Mouse (Mus musculus) CH12.LX (cell line): ENCODE data around the gene Hspa1l. TPM values are rescaled to one million over a fixed set of nuclear protein-coding genes. Genes with fewer than 3 reads are reported as not detected.
"Not testable (repeated sequence)": the region's sequence is repeated elsewhere in the genome, so short reads cannot be mapped to it uniquely, and the experiment has no call there.

Source experiments
- DNase-seq: peaks from one replicate; pipeline ENCODE4 v3.0.0-alpha.2; 2013; ENCODE audit errors: extremely low read depth
- H3K27ac ChIP-seq: 2 replicates; pipeline ENCODE4 v1.5.1; 2012; ENCODE audit warnings: low read depth, mild to moderate bottlenecking, control low read depth, moderate library complexity; ENCODE audit not compliant: insufficient read depth
- H3K27me3 ChIP-seq: replicated peaks from 2 replicates; pipeline ENCODE3; 2012; ENCODE audit warnings: inconsistent platforms
- H3K36me3 ChIP-seq, 2 experiments: replicated peaks in 1 of 2; 2 replicates each; pipeline versions ENCODE3 to v1.6.1; 2012; ENCODE audit warnings: inconsistent platforms in 1 of 2, low read length in 1 of 2, mild to moderate bottlenecking in 1 of 2, mixed read lengths in 1 of 2, moderate library complexity in 1 of 2; ENCODE audit not compliant: control insufficient read depth in 1 of 2, insufficient read depth in 1 of 2
- H3K4me1 ChIP-seq, 2 experiments: 2 replicates each; pipeline ENCODE4 v1.6.1; 2012; ENCODE audit warnings: inconsistent platforms in 1 of 2, moderate library complexity in 1 of 2; ENCODE audit not compliant: insufficient read depth in 2 of 2, control insufficient read depth in 1 of 2
- H3K4me2 ChIP-seq: 2 replicates; pipeline ENCODE4 v1.6.1; 2012; ENCODE audit warnings: low read depth, mild to moderate bottlenecking, control low read depth; ENCODE audit not compliant: poor library complexity, insufficient read depth, severe bottlenecking
- H3K4me3 ChIP-seq, 3 experiments: fragments of 150-350 bp in 1 of 3; sonication (generic) in 1 of 3; replicated peaks in 1 of 3; 2 replicates each; pipeline versions ENCODE3 to v1.5.1; 2011 to 2012; ENCODE audit warnings: low read depth in 2 of 3, low read length in 2 of 3, mild to moderate bottlenecking in 2 of 3, moderate library complexity in 2 of 3, control low read depth in 1 of 3, improper control_type of control experiment in 1 of 3, inconsistent platforms in 1 of 3, mixed read lengths in 1 of 3; ENCODE audit not compliant: poor library complexity in 1 of 3
- H3K79me2 ChIP-seq: replicated peaks from 2 replicates; pipeline ENCODE4 v1.6.1; 2012; ENCODE audit warnings: mild to moderate bottlenecking, moderate library complexity; ENCODE audit not compliant: control insufficient read depth, poor library complexity, insufficient read depth, severe bottlenecking; ENCODE audit errors: extremely low read depth
- H3K9ac ChIP-seq: 2 replicates; pipeline ENCODE4 v1.6.1; 2012; ENCODE audit warnings: low read depth, mild to moderate bottlenecking, control low read depth, moderate library complexity; ENCODE audit not compliant: insufficient read depth
- H3K9me3 ChIP-seq: replicated peaks from 2 replicates; pipeline ENCODE3; 2012; ENCODE audit warnings: low read length, inconsistent platforms, mixed read lengths
- CHD1 ChIP-seq: IDR thresholded peaks from 2 replicates; pipeline ENCODE4 v1.6.1; 2012; ENCODE audit warnings: low read depth, low read length, improper control_type of control experiment, inconsistent platforms
- EP300 ChIP-seq: IDR thresholded peaks from 2 replicates; pipeline ENCODE4 v1.6.1; 2011; ENCODE audit warnings: low read length, improper control_type of control experiment
- GABPA ChIP-seq: IDR thresholded peaks from 2 replicates; pipeline ENCODE4 v1.6.1; 2012; ENCODE audit warnings: low read depth, low read length, improper control_type of control experiment, inconsistent platforms; ENCODE audit not compliant: insufficient replicate concordance
- JUN ChIP-seq: IDR thresholded peaks from 2 replicates; pipeline ENCODE4 v1.6.1; 2011; ENCODE audit warnings: low read depth, mild to moderate bottlenecking, low read length, improper control_type of control experiment, moderate library complexity; ENCODE audit not compliant: insufficient read depth
- JUND ChIP-seq: conservative IDR thresholded peaks from 2 replicates; pipeline ENCODE4 v1.6.1; 2011; ENCODE audit warnings: low read depth, low read length, improper control_type of control experiment
- MAFK ChIP-seq: IDR thresholded peaks from 2 replicates; pipeline ENCODE4 v1.6.1; 2011; ENCODE audit warnings: low read length, improper control_type of control experiment; ENCODE audit not compliant: insufficient replicate concordance
- NRF1 ChIP-seq: IDR thresholded peaks from 2 replicates; pipeline ENCODE4 v1.6.1; 2014; ENCODE audit warnings: low read depth, mild to moderate bottlenecking, inconsistent platforms, low read length, improper control_type of control experiment, moderate library complexity
- PAX5 ChIP-seq: IDR thresholded peaks from 2 replicates; pipeline ENCODE4 v1.6.1; 2012; ENCODE audit warnings: low read length, inconsistent platforms, mixed read lengths
- POLR2AphosphoS2 ChIP-seq: IDR thresholded peaks from 2 replicates; pipeline ENCODE4 v1.6.1; 2011; ENCODE audit warnings: low read depth, low read length, improper control_type of control experiment
- RAD21 ChIP-seq: IDR thresholded peaks from 2 replicates; pipeline ENCODE4 v1.6.1; 2011; ENCODE audit warnings: low read depth, mild to moderate bottlenecking, low read length, improper control_type of control experiment, moderate library complexity
- SMC3 ChIP-seq: IDR thresholded peaks from 2 replicates; pipeline ENCODE4 v1.6.1; 2011; ENCODE audit warnings: low read depth, low read length, improper control_type of control experiment
- TBP ChIP-seq: conservative IDR thresholded peaks from 2 replicates; pipeline ENCODE4 v1.6.1; 2011; ENCODE audit warnings: low read depth, low read length, improper control_type of control experiment
- TCF12 ChIP-seq: IDR thresholded peaks from 2 replicates; pipeline ENCODE4 v1.6.1; 2014; ENCODE audit warnings: low read depth, mild to moderate bottlenecking, inconsistent platforms, low read length, improper control_type of control experiment
- USF1 ChIP-seq: IDR thresholded peaks from 2 replicates; pipeline ENCODE4 v1.6.1; 2014; ENCODE audit warnings: low read depth, mild to moderate bottlenecking, inconsistent platforms, low read length, improper control_type of control experiment
- ZC3H11A ChIP-seq: IDR thresholded peaks from 2 replicates; pipeline ENCODE4 v1.6.1; 2012; ENCODE audit warnings: low read depth, mild to moderate bottlenecking, inconsistent platforms, low read length, improper control_type of control experiment
- dilution Hi-C: fragments of 300-500 bp; cut with MboI; formaldehyde crosslinking; loops from 2 replicates; pipeline ENCODE4 v1.14.3; 2020; ENCODE audit warnings: low sequenced_read_pairs; ENCODE audit not compliant: extremely low pct_unique_long_range_greater_than_20kb, extremely low pct_ligation_motif_present
- in situ Hi-C: fragments of 300-500 bp; cut with MboI; formaldehyde crosslinking; loops from 3 replicates; pipeline ENCODE4 v1.14.3; 2019; ENCODE audit warnings: low sequenced_read_pairs, low pct_ligation_motif_present, low pct_unique_long_range_greater_than_20kb, mixed read lengths
- polyA plus RNA-seq: library from polyadenylated mRNA; unstranded; fragments of >175 nt; gene quantifications from 2 replicates; pipeline ENCODE4 v1.2.1, GENCODE M21; 2012; ENCODE audit warnings: low read depth; ENCODE audit not compliant: insufficient read length
- total RNA-seq, 2 experiments: library from RNA; depleted of rRNA; stranded (reverse); fragments of 300-350 nt in 1 of 2; fragments of >200 nt in 1 of 2; gene quantifications; 2 replicates each; pipeline ENCODE4 v1.2.3; 2012 to 2014

Gene Hspa1l
- total and polyA plus RNA-seq, 3 experiments = 0.30 to 1.4 TPM; not detected in 1

DNA sequence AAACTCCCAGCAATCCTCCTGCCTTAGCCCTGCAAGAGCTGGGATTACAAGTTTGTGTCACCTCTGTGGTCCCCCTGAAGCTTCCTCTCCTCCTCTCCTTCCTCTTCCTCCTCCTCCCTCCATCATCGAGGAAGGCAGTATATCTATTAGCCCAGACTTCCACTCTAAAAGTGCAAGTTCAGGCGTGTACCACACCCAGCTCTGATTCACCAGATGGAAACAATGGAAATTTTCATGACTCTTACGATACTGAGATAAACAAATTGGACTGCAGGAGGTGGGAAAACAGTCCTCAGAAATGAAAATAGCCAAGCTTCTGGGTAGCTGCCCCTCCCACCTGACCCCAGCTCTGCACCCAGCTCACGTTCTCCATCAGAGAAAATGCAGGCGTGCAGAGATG, 6.9 kb upstream of the Hspa1l start:
- Histone ChIP-seq H3K9me3 (no peaks in the 10 kb centered on the region), H3K27ac (no peak overlapping the region), H3K9ac (no peak overlapping the region), H3K4me2 (no peak overlapping the region), H3K27me3 (no peaks in the 10 kb centered on the region), H3K4me1 (peaks cover 9 to 30% of the 10 kb centered on the region in 2 experiments), H3K79me2 (no peaks in the 10 kb centered on the region), H3K36me3 (no peaks in the 10 kb centered on the region), H3K4me3 (no peak overlapping the region)
- TF ChIP-seq USF1 (no peak), JUN (no peak), GABPA (no peak), ZC3H11A (no peak), RAD21 (no peak), POLR2AphosphoS2 (no peak), SMC3 (no peak), NRF1 (no peak), TCF12 (no peak), MAFK (no peak), EP300 (no peak), TBP (no peak), JUND (no peak), PAX5 (no peak), CHD1 (no peak)
- DNase-seq = no peak
- dilution Hi-C loops = no loop called here
- in situ Hi-C loops = no loop called here

DNA sequence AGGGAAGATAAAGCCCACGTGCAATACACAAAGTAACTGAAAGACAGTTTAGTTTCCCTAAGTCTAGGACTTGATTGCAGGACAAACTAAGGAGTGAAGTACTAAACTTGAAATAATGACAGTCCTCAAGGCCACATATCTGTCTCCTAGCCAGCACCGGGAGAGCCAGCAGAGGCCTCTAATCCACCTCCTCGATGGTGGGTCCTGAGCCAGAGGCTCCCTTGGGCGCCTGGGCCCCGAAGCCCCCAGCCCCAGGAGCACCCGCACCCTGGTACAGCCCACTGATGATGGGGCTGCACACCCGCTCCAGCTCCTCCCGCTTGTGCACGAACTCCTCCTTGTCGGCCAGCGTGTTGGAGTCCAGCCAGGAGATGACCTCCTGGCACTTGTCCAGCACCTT, 2.7 kb upstream of the Hspa1l start, which contains the start of gene Gm20481:
Gene Gm20481 (plus strand): TSS at position 91 of the 400 bp plus-strand sequence.
- H3K27me3 ChIP-seq, H3K4me2 ChIP-seq, H3K27ac ChIP-seq, H3K4me3 ChIP-seq, H3K9ac ChIP-seq, H3K36me3 ChIP-seq, in situ Hi-C loops, DNase-seq, H3K79me2 ChIP-seq, H3K4me1 ChIP-seq, dilution Hi-C loops, H3K9me3 ChIP-seq: not testable (repeated sequence)

DNA sequence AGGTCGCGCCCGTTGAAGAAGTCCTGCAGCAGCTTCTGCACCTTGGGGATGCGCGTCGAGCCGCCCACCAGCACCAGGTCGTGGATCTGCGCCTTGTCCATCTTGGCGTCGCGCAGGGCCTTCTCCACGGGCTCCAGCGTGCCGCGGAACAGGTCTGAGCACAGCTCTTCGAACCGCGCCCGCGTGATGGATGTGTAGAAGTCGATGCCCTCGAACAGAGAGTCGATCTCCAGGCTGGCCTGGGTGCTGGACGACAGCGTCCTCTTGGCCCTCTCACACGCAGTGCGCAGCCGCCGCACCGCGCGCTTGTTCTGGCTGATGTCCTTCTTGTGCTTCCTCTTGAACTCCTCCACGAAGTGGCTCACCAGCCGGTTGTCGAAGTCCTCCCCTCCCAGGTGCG, 1.7 kb upstream of the Hspa1l start:
- DNase-seq, H3K9ac ChIP-seq, H3K4me3 ChIP-seq, H3K4me1 ChIP-seq, H3K4me2 ChIP-seq, H3K27ac ChIP-seq, H3K36me3 ChIP-seq, H3K27me3 ChIP-seq, in situ Hi-C loops, H3K9me3 ChIP-seq, dilution Hi-C loops, H3K79me2 ChIP-seq: not testable (repeated sequence)

DNA sequence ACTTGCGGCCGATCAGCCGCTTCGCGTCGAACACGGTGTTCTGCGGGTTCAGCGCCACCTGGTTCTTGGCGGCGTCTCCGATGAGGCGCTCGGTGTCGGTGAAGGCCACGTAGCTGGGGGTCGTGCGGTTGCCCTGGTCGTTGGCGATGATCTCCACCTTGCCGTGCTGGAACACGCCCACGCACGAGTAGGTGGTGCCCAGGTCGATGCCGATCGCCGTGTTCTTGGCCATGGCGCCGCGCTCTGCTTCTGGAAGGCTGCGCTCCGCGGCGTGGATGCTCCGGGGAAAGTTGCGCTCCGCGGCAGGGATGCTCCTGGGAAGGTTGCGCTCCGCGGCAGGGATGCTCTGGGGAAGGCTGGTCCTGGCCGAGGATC, 822 bp upstream of the Hspa1l start:
- H3K9me3 ChIP-seq, H3K4me2 ChIP-seq, in situ Hi-C loops, H3K36me3 ChIP-seq, H3K4me3 ChIP-seq, H3K4me1 ChIP-seq, H3K27ac ChIP-seq, DNase-seq, H3K27me3 ChIP-seq, H3K79me2 ChIP-seq, H3K9ac ChIP-seq, dilution Hi-C loops: not testable (repeated sequence)
